Comparison of ENCODE assay signal across 27 mouse cellular contexts in genomic region chr19:34733020-34733419, GRCm38 (mm10). TPM values are rescaled to one million over a fixed set of nuclear protein-coding genes. Genes with fewer than 3 reads are reported as not detected.
DNase-seq lines count a peak whose midpoint lies in the region; ATAC-seq lines count a peak whose summit lies in the region.
"Had no signal": no experiment of that assay in that cellular context is flagged by ENCODE, and none has a peak within 500 bp of the region (broad histone marks: within the 10 kb centered on the region; RNA-seq: fewer than 3 reads in every experiment).

No protein-coding gene starts in this region.

- no peak overlapping the region for H3K4me2 ChIP-seq in stomach, embryonic 16.5 days (ENCODE audit: low read depth, low read length)
- H3K4me2 ChIP-seq: forebrain, embryonic 15.5 days; hindbrain, embryonic 13.5 days; limb, embryonic 15.5 days; midbrain, embryonic 15.5 days had no signal

- intact Hi-C loops in heart, postnatal 36 days (cut with DNase I), result no loop called here

- H3K36me3 ChIP-seq in stomach, embryonic 16.5 days (ENCODE audit: control insufficient read depth, insufficient read depth, low read length), result no peaks in the 10 kb centered on the region
- H3K36me3 ChIP-seq: embryonic facial prominence, embryonic 10.5 days; forebrain, embryonic 15.5 days; G1E; hindbrain, embryonic 13.5 days; limb, embryonic 15.5 days; midbrain, embryonic 15.5 days had no signal

- no peak overlapping the region for H3K4me3 ChIP-seq in stomach, embryonic 16.5 days (replicated peaks; ENCODE audit: low read length)
- H3K4me3 ChIP-seq: embryonic facial prominence, embryonic 10.5 days; forebrain, embryonic 15.5 days; hindbrain, embryonic 13.5 days; left cerebral cortex, adult 2 months; limb, embryonic 15.5 days; midbrain, embryonic 15.5 days; myocyte had no signal

- peak; percentile 72 for ATAC-seq in stomach, embryonic 16.5 days (ENCODE audit: insufficient read depth, low FRiP score)
- ATAC-seq: forebrain, embryonic 15.5 days; midbrain, embryonic 15.5 days; Patski had no signal

- 46% methylated on average over 3 of the region's 3 CpGs for WGBS in stomach, embryonic 16.5 days

- H3K9me3 ChIP-seq in stomach, embryonic 16.5 days (replicated peaks; ENCODE audit: control insufficient read depth, low read length), result no peaks in the 10 kb centered on the region
- H3K9me3 ChIP-seq: forebrain, embryonic 15.5 days; G1E; hindbrain, embryonic 13.5 days; limb, embryonic 15.5 days; midbrain, embryonic 15.5 days had no signal

- no peaks in the 10 kb centered on the region for H3K4me1 ChIP-seq in stomach, embryonic 16.5 days (ENCODE audit: control insufficient read depth, insufficient read depth, low read length)
- H3K4me1 ChIP-seq: embryonic facial prominence, embryonic 10.5 days; forebrain, embryonic 15.5 days; hindbrain, embryonic 13.5 days; limb, embryonic 15.5 days; midbrain, embryonic 15.5 days had no signal

- no peak overlapping the region for H3K9ac ChIP-seq in stomach, embryonic 16.5 days (ENCODE audit: low read length)
- H3K9ac ChIP-seq: forebrain, embryonic 15.5 days; hindbrain, embryonic 13.5 days; limb, embryonic 15.5 days; liver, embryonic 14.5 days; midbrain, embryonic 15.5 days had no signal

- no peaks in the 10 kb centered on the region for H3K27me3 ChIP-seq in stomach, embryonic 16.5 days (ENCODE audit: control insufficient read depth, insufficient read depth, low read length)
- H3K27me3 ChIP-seq: CH12.LX; forebrain, embryonic 15.5 days; hindbrain, embryonic 13.5 days; limb, embryonic 15.5 days; midbrain, embryonic 15.5 days; Patski had no signal

- peak; percentile 19 to 52 for DNase-seq in heart, adult 9 months (ENCODE audit: low spot score in 2 of 2)
- DNase-seq in heart, postnatal 36 days, result no peak
- peak; percentile 62 for DNase-seq in kidney, postnatal 10 days
- no peak for DNase-seq in kidney, postnatal 25 days
- DNase-seq in lung, postnatal 10 days, result peak; percentile 46
- no peak for DNase-seq in lung, postnatal 25 days (ENCODE audit: low spot score)
- DNase-seq: adrenal gland, postnatal 36 days; B cell, adult 2 months; cerebellum, adult 11 months; cerebellum, adult 9-11 months; gastrocnemius, postnatal 10 days; left cerebral cortex, postnatal 4 days; right cerebral cortex, adult 18-20 months; right cerebral cortex, postnatal 4 days had no signal

- H3K27ac ChIP-seq in stomach, embryonic 16.5 days (ENCODE audit: low read length), result no peak overlapping the region
- H3K27ac ChIP-seq: embryonic facial prominence, embryonic 10.5 days; forebrain, embryonic 15.5 days; hindbrain, embryonic 13.5 days; left cerebral cortex, adult 2 months; limb, embryonic 15.5 days; liver, embryonic 14.5 days; midbrain, embryonic 15.5 days had no signal

RNA-seq across cellular contexts. Expression of gene Slc16a12, which starts 14.1 kb away (rescaled TPM):
- total RNA-seq in heart, postnatal 36 days (2021), result 1 to 10 TPM; 1.7 to 1.9 TPM
- 4.9 and 5.7 TPM in 2 replicates for polyA plus RNA-seq in stomach, embryonic 16.5 days (2015; fragmentation: Nextera tagmentation; extraction: Ambion mirVana)
- total RNA-seq: megakaryocyte-erythroid progenitor cell, adult 5-6 weeks had no signal
- polyA plus RNA-seq: G1E had no signal

Comparison
In these comparisons a context has a peak if more than half of its experiments do, and no peak if none do; other contexts are left out.
1. DNase-seq: peak in heart, adult 9 months (2 of 2), kidney, postnatal 10 days (single experiment) and lung, postnatal 10 days (single experiment); none in heart, postnatal 36 days (0 of 2), kidney, postnatal 25 days (0 of 2) and lung, postnatal 25 days (single experiment).